Mouse (Mus musculus) testis, adult 2 months (tissue): ENCODE results near the gene Dhx36.

Experiments used
- CTCF ChIP-seq: fragments of 200-500 bp; IDR thresholded peaks from 2 replicates; pipeline ENCODE4 v1.5.1; 2012; ENCODE audit warnings: low read depth, mild to moderate bottlenecking, inconsistent platforms, low read length, moderate library complexity; ENCODE audit not compliant: control insufficient read depth, insufficient read depth, insufficient replicate concordance
- POLR2A ChIP-seq: fragments of 200-500 bp; IDR thresholded peaks from 2 replicates; pipeline ENCODE4 v1.6.1; 2012; ENCODE audit warnings: low read depth, mild to moderate bottlenecking, inconsistent platforms, low read length, moderate library complexity; ENCODE audit not compliant: control insufficient read depth

DNA sequence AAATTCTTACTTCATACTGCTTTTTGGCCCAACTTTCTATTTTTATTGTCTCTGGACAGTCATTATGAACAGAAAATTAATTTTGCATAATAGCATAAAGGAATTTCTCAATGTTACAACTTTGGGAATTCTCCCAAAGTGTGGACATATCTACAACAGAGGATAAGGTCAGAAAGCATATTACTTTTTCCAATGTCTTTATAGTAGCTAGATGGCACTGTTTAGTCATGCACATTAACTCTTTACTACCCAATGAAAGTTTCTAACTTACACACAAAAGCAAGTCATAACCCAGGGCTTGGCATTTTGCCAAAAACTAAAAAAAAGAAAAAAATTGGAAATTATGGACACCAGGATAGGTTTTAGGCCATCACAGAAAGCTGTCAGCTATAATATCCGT, 36.6 kb downstream of the Dhx36 start:
- no peak for TF ChIP-seq POLR2A
- TF ChIP-seq CTCF, result no peak
